Mouse (Mus musculus) heart, embryonic 13.5 days (tissue): ENCODE results near the gene Bcl6b. TPM values are rescaled to one million over a fixed set of nuclear protein-coding genes. Genes with fewer than 3 reads are reported as not detected.

Experiments used
- ATAC-seq: fragments of 200-750 bp; cut with Nextera tagmentation; 2 replicates; pipeline ENCODE4 v1.8.0; 2017; ENCODE audit warnings: moderate TSS enrichment; ENCODE audit not compliant: insufficient number of reproducible peaks, low FRiP score, low TSS enrichment; ENCODE audit errors: extremely low read depth
- H3K27ac ChIP-seq: fragments of 300-500 bp; sonication (generic); replicated peaks from 2 replicates; pipeline ENCODE4 v1.5.1; 2015; ENCODE audit warnings: moderate library complexity, mild to moderate bottlenecking, inconsistent platforms
- H3K27me3 ChIP-seq: fragments of 300-500 bp; sonication (generic); replicated peaks from 2 replicates; pipeline ENCODE4 v1.6.1; 2015; ENCODE audit warnings: mild to moderate bottlenecking, inconsistent platforms
- H3K36me3 ChIP-seq: fragments of 300-500 bp; sonication (generic); 2 replicates; pipeline ENCODE4 v1.6.1; 2015; ENCODE audit warnings: mild to moderate bottlenecking, inconsistent platforms
- H3K4me1 ChIP-seq: fragments of 300-500 bp; sonication (generic); 2 replicates; pipeline ENCODE4 v1.6.1; 2015; ENCODE audit warnings: inconsistent platforms
- H3K4me2 ChIP-seq: fragments of 300-500 bp; sonication (generic); 2 replicates; pipeline ENCODE4 v1.6.1; 2015; ENCODE audit warnings: inconsistent platforms, mild to moderate bottlenecking, moderate library complexity
- H3K4me3 ChIP-seq: fragments of 300-500 bp; sonication (generic); 2 replicates; pipeline ENCODE4 v1.5.1; 2015; ENCODE audit warnings: moderate library complexity, mild to moderate bottlenecking, inconsistent platforms
- H3K9ac ChIP-seq: fragments of 300-500 bp; sonication (generic); 2 replicates; pipeline ENCODE4 v1.6.1; 2015; ENCODE audit warnings: inconsistent platforms, mild to moderate bottlenecking, moderate library complexity
- H3K9me3 ChIP-seq: fragments of 300-500 bp; sonication (generic); 2 replicates; pipeline ENCODE4 v1.6.1; 2016; ENCODE audit warnings: inconsistent platforms
- WGBS: fragments of 180-500 bp; shearing (Covaris S2); methylation state at CpG from one replicate; pipeline ENCODE4 v1.1.7; 2015; ENCODE audit warnings: mixed read lengths; 5-methylcytosine and 5-hydroxymethylcytosine counted together
- polyA plus RNA-seq: library from polyadenylated mRNA; unstranded; fragments of >200 nt; fragmentation: Nextera tagmentation; extraction: Ambion mirVana; gene quantifications from 2 replicates; pipeline ENCODE4 v1.2.1, GENCODE M21; 2015

Gene Bcl6b
- polyA plus RNA-seq, 1 experiment from 2014 or later: 17.8 TPM

DNA sequence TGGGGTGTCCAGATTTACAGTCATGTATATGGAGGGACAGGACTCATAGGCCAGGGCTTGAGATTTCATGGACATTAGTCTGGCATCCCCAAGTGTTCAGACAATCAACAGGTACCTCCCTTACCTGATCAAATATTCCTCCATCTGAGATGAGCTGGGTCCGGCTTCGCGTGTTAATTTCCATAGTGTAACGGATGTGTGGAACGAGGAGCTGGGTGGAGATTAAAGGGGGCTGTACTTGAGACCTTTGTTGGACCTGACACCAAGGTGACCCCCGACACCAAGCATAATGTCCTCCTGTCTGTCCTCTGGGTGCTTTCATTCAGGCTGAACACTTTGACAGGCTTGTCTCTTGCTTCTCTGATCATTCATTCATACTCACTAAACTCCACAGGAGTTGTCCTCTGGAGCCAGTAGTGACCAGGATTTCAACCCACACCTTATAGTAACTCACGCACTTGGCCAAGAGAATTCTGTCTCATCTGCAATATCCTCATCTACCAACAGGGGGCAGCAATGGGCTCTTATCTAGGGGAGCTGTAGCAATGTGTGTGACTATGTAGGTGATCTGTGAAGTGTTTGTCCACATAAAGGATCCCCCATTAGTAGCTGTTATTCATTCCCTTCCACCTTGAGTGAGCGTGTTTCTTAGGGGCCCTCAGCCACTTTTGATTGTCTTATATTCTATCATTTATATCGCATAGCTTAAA, 17.7 kb upstream of the Bcl6b start:
- no peaks in the 10 kb centered on the region for H3K4me1 ChIP-seq
- peaks cover 65% of the 10 kb centered on the region for H3K27me3 ChIP-seq
- no peak overlapping the region for H3K27ac ChIP-seq
- no peak overlapping the region for H3K4me2 ChIP-seq
- ATAC-seq: no peak
- H3K9ac ChIP-seq: no peak overlapping the region
- H3K9me3 ChIP-seq: no peaks in the 10 kb centered on the region
- no peak overlapping the region for H3K4me3 ChIP-seq
- WGBS: 48% methylated on average over 9 of the region's 9 CpGs
- no peaks in the 10 kb centered on the region for H3K36me3 ChIP-seq

DNA sequence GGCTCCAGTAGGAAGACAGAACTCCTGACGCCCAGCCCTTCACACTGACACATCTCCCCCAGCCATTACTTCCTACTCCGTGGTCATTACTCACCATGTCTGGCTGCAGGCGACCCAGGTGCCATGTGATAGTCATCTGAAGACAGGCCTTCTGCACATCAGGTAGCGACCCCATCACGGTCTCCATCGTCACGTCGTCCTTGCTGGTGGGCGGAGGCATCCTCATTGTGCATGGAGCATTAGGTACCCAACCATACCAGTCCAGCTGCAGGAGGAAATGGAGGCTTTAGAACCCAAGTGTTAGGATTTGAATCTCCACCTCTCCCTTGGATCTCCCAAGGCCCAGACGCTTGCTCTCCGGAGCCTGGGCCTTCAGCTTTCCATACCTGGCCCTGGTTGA, 13.0 kb upstream of the Bcl6b start:
- Histone ChIP-seq H3K36me3 (no peaks in the 10 kb centered on the region), H3K4me1 (peaks cover 15% of the 10 kb centered on the region), H3K4me3 (no peak overlapping the region), H3K27ac (no peak overlapping the region), H3K9ac (no peak overlapping the region), H3K27me3 (peaks cover 21% of the 10 kb centered on the region), H3K4me2 (no peak overlapping the region), H3K9me3 (no peaks in the 10 kb centered on the region)
- 64% methylated on average over 11 of the region's 11 CpGs for WGBS
- ATAC-seq: no peak

- Histone ChIP-seq H3K27me3 (peaks cover 4% of the 10 kb centered on the region), H3K36me3 (peaks cover 15% of the 10 kb centered on the region), H3K9me3 (no peaks in the 10 kb centered on the region), H3K9ac (peak within 1 kb of the TSS; percentile 95), H3K4me2 (peak within 1 kb of the TSS; percentile 77), H3K27ac (peak within 1 kb of the TSS; percentile 93), H3K4me1 (peaks cover 34% of the 10 kb centered on the region), H3K4me3 (peak within 1 kb of the TSS; percentile 72)
- under 1% methylated on average over 28 of the region's 35 CpGs for WGBS
- peak; percentile 37 for ATAC-seq
Measured at GRCm38 (mm10) chr11:70239541-70240279, 10.1 kb upstream of the Bcl6b start, which contains the start of the genes Gm21988 and Rnasek. Gene Gm21988, minus strand, starts transcription at chr11:70239830. Gene Rnasek, minus strand, starts transcription at chr11:70239842.

DNA sequence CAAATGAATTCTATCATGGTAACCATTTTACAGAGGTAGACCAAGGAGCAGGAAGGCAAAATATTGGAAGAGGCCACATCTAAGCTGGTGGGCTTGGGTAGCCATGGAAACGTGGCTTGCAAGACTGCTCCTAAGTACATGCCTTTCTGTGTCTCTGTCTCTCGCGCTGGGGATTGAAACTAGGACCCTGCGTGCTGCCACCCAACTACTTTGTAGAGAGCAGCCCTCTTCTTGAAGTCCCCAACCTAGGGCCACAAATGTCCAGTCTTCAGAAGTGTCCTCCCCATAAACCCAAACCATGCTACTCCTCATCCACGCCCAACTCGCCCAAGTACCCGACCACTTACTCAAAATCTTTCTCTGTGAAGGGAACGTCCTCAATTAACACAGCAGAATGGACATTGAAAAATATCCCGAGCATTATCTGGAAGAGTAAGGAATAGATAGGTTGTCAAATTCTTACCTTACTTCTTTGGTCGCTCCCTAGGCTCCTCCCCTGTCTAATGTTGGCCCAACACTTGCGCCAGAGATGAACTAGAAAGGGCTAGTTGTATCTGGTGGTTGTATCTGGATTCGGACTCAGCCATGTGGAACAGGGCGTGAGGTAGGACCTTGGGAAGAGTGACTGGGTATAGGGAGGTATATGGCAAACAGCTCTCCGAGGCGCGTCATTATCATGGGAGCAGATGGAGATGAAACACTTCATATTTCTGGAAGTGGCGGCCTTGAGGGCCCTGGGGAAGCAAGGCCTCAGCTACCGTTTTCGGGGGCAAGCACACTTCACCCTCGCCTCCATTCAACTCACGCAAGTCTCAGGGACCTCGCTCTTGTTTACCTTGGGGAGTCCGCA, 9.2 kb upstream of the Bcl6b start:
- Histone ChIP-seq H3K4me2 (peak overlapping the region; percentile 77), H3K9ac (peak overlapping the region; percentile 95), H3K9me3 (no peaks in the 10 kb centered on the region), H3K4me1 (peaks cover 34% of the 10 kb centered on the region), H3K36me3 (peaks cover 17% of the 10 kb centered on the region), H3K27ac (peak overlapping the region; percentile 93), H3K27me3 (no peaks in the 10 kb centered on the region), H3K4me3 (peak overlapping the region; percentile 72)
- no peak for ATAC-seq
- WGBS: 12% methylated on average over 23 of the region's 23 CpGs

- Histone ChIP-seq H3K4me3 (peak within 1 kb of the TSS; percentile 72), H3K27ac (peak within 1 kb of the TSS; percentile 93), H3K36me3 (peaks cover 17% of the 10 kb centered on the region), H3K4me2 (peak within 1 kb of the TSS; percentile 77), H3K4me1 (peaks cover 41% of the 10 kb centered on the region), H3K9ac (peak within 1 kb of the TSS; percentile 95), H3K9me3 (no peaks in the 10 kb centered on the region), H3K27me3 (no peaks in the 10 kb centered on the region)
- peak; percentile 93 for ATAC-seq
- WGBS: under 1% methylated on average over 70 of the region's 70 CpGs
Measured at GRCm38 (mm10) chr11:70237457-70238167, 8.0 kb upstream of the Bcl6b start, which contains the start of gene 0610010K14Rik. Gene 0610010K14Rik, minus strand, starts transcription at chr11:70237914.

DNA sequence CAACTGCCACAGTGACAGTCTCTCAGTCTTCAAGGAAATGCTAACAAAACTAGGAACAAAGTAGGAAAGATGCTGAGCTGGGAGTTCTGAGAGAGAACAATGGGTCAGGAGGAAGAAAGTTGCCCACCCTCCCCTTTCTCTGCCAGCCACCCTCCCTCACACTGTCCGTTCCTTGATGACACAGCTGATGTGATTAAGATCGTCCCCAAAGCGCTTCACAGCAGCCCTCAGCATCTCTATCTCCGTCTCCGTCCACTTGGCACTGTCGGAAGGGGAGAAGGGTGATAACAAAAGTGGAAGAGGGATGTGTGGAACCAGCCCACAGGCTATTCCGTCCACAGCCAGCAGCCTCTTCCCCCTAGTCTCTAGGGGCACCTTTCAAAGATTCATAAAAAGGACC, 7.1 kb upstream of the Bcl6b start:
- H3K4me1 ChIP-seq: peaks cover 46% of the 10 kb centered on the region
- H3K9ac ChIP-seq: peak overlapping the region; percentile 95
- ATAC-seq: no peak
- H3K27ac ChIP-seq: peak overlapping the region; percentile 93
- H3K27me3 ChIP-seq: no peaks in the 10 kb centered on the region
- WGBS: 6% methylated on average over 7 of the region's 7 CpGs
- H3K36me3 ChIP-seq: peaks cover 17% of the 10 kb centered on the region
- peak overlapping the region; percentile 72 for H3K4me3 ChIP-seq
- H3K4me2 ChIP-seq: peak overlapping the region; percentile 77
- no peaks in the 10 kb centered on the region for H3K9me3 ChIP-seq

GRCm38 (mm10) chr11:70235254-70235900, 5.8 kb upstream of the Bcl6b start:
- no peak overlapping the region for H3K9ac ChIP-seq
- H3K9me3 ChIP-seq: no peaks in the 10 kb centered on the region
- no peak overlapping the region for H3K4me3 ChIP-seq
- H3K4me2 ChIP-seq: no peak overlapping the region
- 89% methylated on average over 12 of the region's 12 CpGs for WGBS
- no peaks in the 10 kb centered on the region; the same call in 1 of the 2 replicates for H3K27me3 ChIP-seq
- no peak overlapping the region for H3K27ac ChIP-seq
- peaks cover 48% of the 10 kb centered on the region for H3K4me1 ChIP-seq
- no peak for ATAC-seq
- H3K36me3 ChIP-seq: peaks cover 17% of the 10 kb centered on the region

DNA sequence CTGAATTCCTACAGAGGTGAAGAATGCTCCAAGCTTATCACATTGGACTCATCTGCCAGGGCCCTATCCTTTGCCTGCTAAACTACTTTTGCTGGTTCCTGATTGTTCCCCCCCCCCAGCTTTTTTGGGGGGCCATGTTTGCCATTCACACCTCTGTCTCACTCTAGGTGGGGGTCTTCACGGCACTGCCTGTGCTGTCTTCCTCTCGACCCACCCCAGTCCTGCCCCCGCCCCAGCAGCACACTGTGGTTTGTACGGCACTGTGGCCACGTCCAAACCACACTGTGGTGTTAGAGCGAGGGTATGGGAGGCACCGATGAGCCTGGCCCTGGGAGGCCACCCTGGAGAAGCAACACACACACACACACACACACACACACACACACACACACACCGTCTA, 4.9 kb upstream of the Bcl6b start:
- peaks cover 8% of the 10 kb centered on the region for H3K27me3 ChIP-seq
- ATAC-seq: no peak
- WGBS: 81% methylated on average over 8 of the region's 8 CpGs
- peaks cover 17% of the 10 kb centered on the region for H3K36me3 ChIP-seq
- H3K27ac ChIP-seq: 0 out of 2 replicates have a peak overlapping the region, but pooled peaks have one; percentile 8
- H3K4me3 ChIP-seq: no peak overlapping the region
- H3K4me1 ChIP-seq: peaks cover 55% of the 10 kb centered on the region
- H3K9me3 ChIP-seq: no peaks in the 10 kb centered on the region
- H3K4me2 ChIP-seq: no peak overlapping the region
- H3K9ac ChIP-seq: no peak overlapping the region

DNA sequence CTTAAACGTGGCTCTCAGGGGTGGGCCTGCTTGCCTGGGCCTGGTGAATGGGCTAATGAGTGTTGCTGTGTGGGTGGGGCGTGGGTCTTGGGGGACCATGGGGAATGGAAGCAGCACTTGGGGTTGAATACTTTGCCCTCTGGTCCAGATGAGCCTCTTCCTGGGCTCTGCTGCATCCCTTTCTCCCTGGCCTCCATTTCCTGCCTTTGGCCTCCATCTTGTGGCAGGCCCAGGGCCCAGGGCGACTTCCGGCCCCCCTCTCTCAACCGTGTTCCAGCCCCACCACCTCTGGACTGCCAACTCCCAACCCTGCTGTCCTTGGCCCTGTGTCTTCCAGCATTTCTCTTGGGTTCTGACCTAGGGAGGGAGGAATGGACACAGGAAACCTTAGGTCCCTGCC, 4.4 kb upstream of the Bcl6b start:
- Histone ChIP-seq H3K4me3 (no peak overlapping the region), H3K27me3 (peaks cover 12% of the 10 kb centered on the region), H3K36me3 (peaks cover 17% of the 10 kb centered on the region), H3K9me3 (no peaks in the 10 kb centered on the region), H3K9ac (no peak overlapping the region), H3K4me2 (no peak overlapping the region), H3K27ac (0 out of 2 replicates have a peak overlapping the region, but pooled peaks have one; percentile 8), H3K4me1 (peaks cover 58% of the 10 kb centered on the region)
- 56% methylated on average over 5 of the region's 5 CpGs for WGBS
- no peak for ATAC-seq

DNA sequence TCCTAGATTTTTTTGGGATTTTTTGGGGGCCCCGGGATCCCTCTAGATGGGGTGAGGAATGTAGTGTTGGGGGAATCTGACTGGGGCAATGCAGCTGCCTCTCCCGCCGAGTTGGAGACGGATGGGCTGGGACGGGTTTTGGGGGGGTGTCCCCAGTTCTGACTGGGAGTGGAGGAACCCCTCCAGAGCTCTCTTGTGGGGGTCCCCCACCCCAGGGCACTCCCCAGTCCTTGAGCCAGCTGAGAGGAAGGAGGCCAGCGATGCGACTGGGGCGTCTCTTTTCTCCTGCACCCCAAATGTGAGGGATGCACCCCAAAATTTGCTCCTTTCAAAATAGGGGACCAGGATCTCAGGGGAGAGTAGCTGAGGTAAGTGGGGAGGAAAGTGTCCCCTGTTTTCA, 3.4 kb upstream of the Bcl6b start:
- H3K4me3 ChIP-seq: peak overlapping the region; percentile 54
- H3K27me3 ChIP-seq: peaks cover 21% of the 10 kb centered on the region
- H3K9me3 ChIP-seq: no peaks in the 10 kb centered on the region
- ATAC-seq: no peak
- 41% methylated on average over 8 of the region's 8 CpGs for WGBS
- peak overlapping the region; percentile 84 for H3K9ac ChIP-seq
- peaks cover 60% of the 10 kb centered on the region for H3K4me1 ChIP-seq
- peak overlapping the region; percentile 79 for H3K4me2 ChIP-seq
- 0 out of 2 replicates have a peak overlapping the region, but pooled peaks have one; percentile 48 for H3K27ac ChIP-seq
- peaks cover 17% of the 10 kb centered on the region for H3K36me3 ChIP-seq
